Mouse (Mus musculus) right cerebral cortex, postnatal 10 days (tissue): ENCODE measurements around the gene Ppil6.

ENCODE experiments used
- DNase-seq, 2 experiments: peaks; one replicate each; pipeline ENCODE4 v3.0.0; 2021; ENCODE audit warnings: low spot score in 2 of 2

The Ppil6 gene

GRCm38 (mm10) chr10:41489708-41490517, at the start of gene Ppil6, which contains the start of gene Smpd2:
Gene Ppil6, plus strand, starts transcription at chr10:41490439.
Gene Smpd2, minus strand, starts transcription at chr10:41490369.
- peak; percentile 97 for DNase-seq

- DNase-seq = no peak
Observed at GRCm38 (mm10) chr10:41448216-41448615, 42.0 kb upstream of the Ppil6 start.

GRCm38 (mm10) chr10:41449684-41450083, 40.6 kb upstream of the Ppil6 start:
- DNase-seq = peak; percentile 41 to 43

- peak; percentile 96 to 97 for DNase-seq
Observed at GRCm38 (mm10) chr10:41450137-41450670, 40.0 kb upstream of the Ppil6 start, which contains the start of gene Zbtb24. Gene Zbtb24, plus strand, starts transcription at chr10:41450383.

GRCm38 (mm10) chr10:41450780-41451522, 39.3 kb upstream of the Ppil6 start:
- DNase-seq = no peak

- DNase-seq = no peak
Observed at GRCm38 (mm10) chr10:41451656-41452055, 38.6 kb upstream of the Ppil6 start.

GRCm38 (mm10) chr10:41452791-41453190, 37.4 kb upstream of the Ppil6 start:
- DNase-seq = no peak

GRCm38 (mm10) chr10:41459990-41460389, 30.2 kb upstream of the Ppil6 start:
- no peak for DNase-seq

- no peak for DNase-seq
Observed at GRCm38 (mm10) chr10:41460501-41460900, 29.7 kb upstream of the Ppil6 start.

- no peak for DNase-seq
Observed at GRCm38 (mm10) chr10:41461057-41461722, 29.0 kb upstream of the Ppil6 start.

GRCm38 (mm10) chr10:41464401-41464955, 25.8 kb upstream of the Ppil6 start:
- no peak for DNase-seq

GRCm38 (mm10) chr10:41467325-41467724, 22.9 kb upstream of the Ppil6 start:
- DNase-seq = no peak

GRCm38 (mm10) chr10:41470693-41471092, 19.5 kb upstream of the Ppil6 start:
- no peak for DNase-seq

GRCm38 (mm10) chr10:41472534-41472933, 17.7 kb upstream of the Ppil6 start:
- no peak for DNase-seq

- no peak for DNase-seq
Observed at GRCm38 (mm10) chr10:41472962-41473481, 17.2 kb upstream of the Ppil6 start.

- no peak for DNase-seq
Observed at GRCm38 (mm10) chr10:41473782-41474468, 16.3 kb upstream of the Ppil6 start.

- DNase-seq = no peak
Observed at GRCm38 (mm10) chr10:41474981-41475391, 15.3 kb upstream of the Ppil6 start.

GRCm38 (mm10) chr10:41476171-41477017, 13.8 kb upstream of the Ppil6 start, which contains the start of gene Mical1:
Gene Mical1, plus strand, starts transcription at chr10:41476314.
- peak; percentile 71 to 79 for DNase-seq

GRCm38 (mm10) chr10:41477018-41477277, 13.3 kb upstream of the Ppil6 start:
- DNase-seq = no peak
